8 mouse cellular contexts compared by ENCODE assay signal in genomic region chr16:30062242-30063030, GRCm38 (mm10). TPM values are rescaled to one million over a fixed set of nuclear protein-coding genes. Genes with fewer than 3 reads are reported as not detected.
DNase-seq lines count a peak whose midpoint lies in the region; ATAC-seq and TF ChIP-seq lines count a peak whose summit lies in the region.

No protein-coding gene starts in this region.

- H3K27me3 ChIP-seq in heart, embryonic 10.5 days (ENCODE audit: insufficient read depth, poor library complexity, severe bottlenecking) = 0 out of 2 replicates have a peak, but pooled peaks cover 7% of the 10 kb centered on the region
- H3K27me3 ChIP-seq in G1E (ENCODE audit: insufficient read depth, low read length) = peaks cover 33% of the 10 kb centered on the region
- no peaks in the 10 kb centered on the region for H3K27me3 ChIP-seq in heart, embryonic 15.5 days

- peaks cover 69% of the 10 kb centered on the region for H3K4me1 ChIP-seq in heart, embryonic 10.5 days
- H3K4me1 ChIP-seq in G1E (ENCODE audit: insufficient read depth, low read depth, low read length) = peaks cover 72% of the 10 kb centered on the region
- peaks cover 63% of the 10 kb centered on the region for H3K4me1 ChIP-seq in heart, embryonic 15.5 days (replicated peaks)

- peak overlapping the region; percentile 89 for H3K9ac ChIP-seq in heart, embryonic 15.5 days

- intact Hi-C loops in heart, postnatal 36 days (cut with DNase I) = loop anchor here (1.0 kb wide), 1 partner anchor 53 kb away; no protein-coding TSS in a partner anchor
- intact Hi-C loops in left cerebral cortex, postnatal 4 days (cut with DNase I) = loop anchor here (10.0 kb wide), 2 partner anchors 108 to 228 kb away; no protein-coding TSS in a partner anchor

- TF ChIP-seq CTCF in G1E (IDR thresholded peaks at IDR 0.05; ENCODE audit: low read depth, low read length) = no peak

- H3K36me3 ChIP-seq in heart, embryonic 10.5 days = no peaks in the 10 kb centered on the region
- H3K36me3 ChIP-seq in G1E (replicated peaks) = peaks cover 10% of the 10 kb centered on the region
- H3K36me3 ChIP-seq in heart, embryonic 15.5 days = no peaks in the 10 kb centered on the region

- no peak for DNase-seq in heart, embryonic 10.5 days (ENCODE audit: low spot score)
- no peak for DNase-seq in heart, postnatal 36 days
- DNase-seq in G1E (ENCODE audit: low spot score) = no peak
- peak; percentile 40 for DNase-seq in mesoderm, embryonic 11.5 days (ENCODE audit: low read depth, low spot score)
- DNase-seq in spleen, postnatal 10 days (ENCODE audit: low spot score in 2 of 2) = no peak
- DNase-seq in left cerebral cortex, postnatal 4 days = no peak
- no peak for DNase-seq in left cerebral cortex, adult 11 months (ENCODE audit: low spot score)

- WGBS in heart, embryonic 10.5 days = 14% methylated on average over 12 of the region's 12 CpGs
- WGBS in heart, embryonic 15.5 days = 26% methylated on average over 12 of the region's 12 CpGs

- H3K27ac ChIP-seq in heart, embryonic 10.5 days = peak overlapping the region; percentile 99
- peak overlapping the region; percentile 99 for H3K27ac ChIP-seq in heart, embryonic 15.5 days

- H3K4me2 ChIP-seq in heart, embryonic 15.5 days = peak overlapping the region; percentile 97

- H3K9me3 ChIP-seq in heart, embryonic 10.5 days = no peaks in the 10 kb centered on the region
- no peaks in the 10 kb centered on the region for H3K9me3 ChIP-seq in G1E (replicated peaks)
- H3K9me3 ChIP-seq in heart, embryonic 15.5 days (replicated peaks) = no peaks in the 10 kb centered on the region

- H3K4me3 ChIP-seq in heart, embryonic 10.5 days = peak overlapping the region; percentile 78
- H3K4me3 ChIP-seq in G1E (ENCODE audit: low read depth, low read length) = peak overlapping the region; percentile 74; the same call in 1 of the 2 replicates
- peak overlapping the region; percentile 73 for H3K4me3 ChIP-seq in heart, embryonic 15.5 days

- ATAC-seq in G1E (ENCODE audit: extremely low read depth, insufficient number of reproducible peaks, low FRiP score, poor library complexity, severe bottlenecking) = no peak
- no peak for ATAC-seq in heart, embryonic 15.5 days (replicated peaks; ENCODE audit: insufficient number of reproducible peaks, insufficient read depth, low FRiP score, low read depth)

RNA-seq across cellular contexts. Expression of gene Hes1, which starts 1.7 kb away (rescaled TPM):
- 25.1 and 35.2 TPM in 2 replicates for polyA plus RNA-seq in heart, embryonic 10.5 days (2016; fragmentation: Nextera tagmentation; extraction: Ambion mirVana)
- 10 to 100 TPM; 20.6 to 27.4 TPM for total RNA-seq in heart, postnatal 36 days (2021)
- total RNA-seq in G1E (2014; fragmentation: Nextera tagmentation) (56.9 and 58.8 TPM in 2 replicates), G1E (2017) (80.3 and 80.7 TPM in 2 replicates)
- polyA plus RNA-seq in G1E (2012) = 58.2 and 71.0 TPM in 2 replicates
- polyA plus RNA-seq in heart, embryonic 15.5 days (2015; fragmentation: Nextera tagmentation; extraction: Ambion mirVana) = 23.2 and 29.0 TPM in 2 replicates
- total RNA-seq in left cerebral cortex, postnatal 4 days (2021) = 10 to 100 TPM; 15.9 to 19.1 TPM
